Mouse (Mus musculus) urinary bladder, adult 2 months (tissue): ENCODE results near the gene Psmd7. TPM values are rescaled to one million over a fixed set of nuclear protein-coding genes. Genes with fewer than 3 reads are reported as not detected.
"Not testable (repeated sequence)": the region's sequence is repeated elsewhere in the genome, so short reads cannot be mapped to it uniquely, and the experiment has no call there.

Source experiments
- DNase-seq: peaks from one replicate; pipeline ENCODE4 v3.0.0; 2022; ENCODE audit warnings: low spot score
- polyA plus RNA-seq: library from polyadenylated mRNA; depleted of rRNA; stranded (reverse); fragments of >200 nt; gene quantifications from 2 replicates; pipeline ENCODE4 v1.2.3, GENCODE M21; 2012; rRNA removed

Gene Psmd7
- polyA plus RNA-seq: 107 and 113 TPM in 2 replicates

DNA sequence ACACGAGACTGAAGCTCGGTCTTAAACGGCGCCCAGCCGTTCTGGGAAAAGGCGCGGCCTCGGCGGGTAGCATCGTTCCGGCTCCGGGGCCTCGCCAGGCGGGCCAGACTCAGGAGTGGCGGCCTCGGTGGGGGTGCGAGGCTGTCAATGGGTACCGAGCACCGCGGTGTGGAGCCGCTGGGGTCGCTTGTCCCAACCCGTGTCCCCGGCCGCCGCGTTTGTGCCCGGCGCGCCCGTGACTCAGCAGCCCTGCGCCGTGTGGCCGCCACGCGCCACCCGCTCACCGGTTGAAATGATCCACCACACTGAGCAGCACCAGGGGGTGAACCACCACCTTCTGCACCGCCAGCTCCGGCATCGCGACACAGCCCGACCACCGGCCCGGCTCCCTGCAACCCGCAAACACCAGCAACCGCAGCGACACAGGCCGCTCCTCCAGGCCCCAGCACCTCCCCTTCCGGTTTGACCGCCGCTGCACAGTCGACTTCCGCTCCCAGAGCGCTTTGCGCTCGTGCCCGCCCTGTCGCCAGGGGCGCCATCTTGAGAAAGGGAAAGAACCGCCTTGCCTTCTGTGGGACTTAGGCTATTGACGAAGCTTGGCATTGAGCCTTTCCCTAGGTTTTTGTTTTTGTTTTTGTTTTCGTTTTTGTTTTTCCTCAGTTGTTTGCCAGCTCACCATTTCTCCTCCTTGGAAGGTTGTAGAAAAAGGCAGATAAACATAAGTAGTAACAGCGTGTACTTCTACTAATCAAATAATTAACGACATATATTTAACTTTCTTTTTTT, at the start of gene Psmd7:
Gene Psmd7 (minus strand): TSS at position 470 of the 786 bp plus-strand sequence.
- DNase-seq: peak; percentile 87

DNA sequence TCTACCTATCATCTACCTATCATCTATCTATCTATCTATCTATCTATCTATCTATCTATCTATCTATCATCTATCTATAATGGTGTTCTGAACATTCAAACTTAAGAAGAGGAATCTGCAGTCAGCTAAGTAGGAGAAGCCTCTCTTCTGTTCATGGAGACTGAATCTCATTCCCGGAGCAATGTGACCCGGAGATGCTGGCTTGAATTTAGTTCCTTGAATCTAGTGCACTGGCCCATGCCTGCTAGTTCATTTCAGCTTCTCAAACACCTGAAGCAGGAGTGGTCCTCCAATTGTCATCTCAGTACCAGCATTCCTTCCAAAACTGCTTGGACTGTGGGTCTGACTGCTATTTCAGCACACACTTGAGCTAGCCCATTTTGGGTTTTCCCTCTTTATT, 45.5 kb upstream of the Psmd7 start:
- DNase-seq: no peak

GRCm38 (mm10) chr8:107629701-107630100, 41.4 kb upstream of the Psmd7 start:
- DNase-seq: no peak

DNA sequence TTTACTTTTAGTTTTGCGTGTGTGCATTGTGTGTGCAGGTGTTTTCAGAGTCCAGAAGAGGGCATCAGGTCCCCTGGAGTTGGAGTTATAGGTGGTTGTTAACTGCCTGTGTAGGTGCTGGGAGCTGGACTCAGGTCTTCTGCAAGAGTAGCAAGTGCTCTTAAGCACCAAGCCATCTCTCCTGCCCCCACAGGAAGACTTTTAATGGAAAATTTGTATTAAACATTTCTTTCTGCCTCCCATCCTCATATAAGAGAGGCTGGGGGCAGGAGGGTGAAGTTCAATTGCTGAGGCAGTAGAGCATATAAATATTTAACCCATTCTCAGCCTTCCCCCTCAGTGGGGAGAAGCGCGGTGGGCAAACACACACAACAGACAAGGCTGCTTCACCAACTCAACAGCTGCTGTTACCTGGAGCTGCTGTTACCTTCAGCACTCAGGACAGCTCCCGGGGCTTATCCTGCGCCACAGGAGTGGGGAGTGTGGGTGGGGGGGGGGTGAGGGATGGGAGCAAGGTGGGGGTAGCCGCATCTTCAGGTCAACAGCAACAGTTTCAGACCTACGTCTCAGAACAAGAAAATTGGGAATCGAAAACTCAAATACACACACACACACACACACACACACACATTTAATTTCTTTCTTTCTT, 40.4 kb upstream of the Psmd7 start:
- no peak for DNase-seq

DNA sequence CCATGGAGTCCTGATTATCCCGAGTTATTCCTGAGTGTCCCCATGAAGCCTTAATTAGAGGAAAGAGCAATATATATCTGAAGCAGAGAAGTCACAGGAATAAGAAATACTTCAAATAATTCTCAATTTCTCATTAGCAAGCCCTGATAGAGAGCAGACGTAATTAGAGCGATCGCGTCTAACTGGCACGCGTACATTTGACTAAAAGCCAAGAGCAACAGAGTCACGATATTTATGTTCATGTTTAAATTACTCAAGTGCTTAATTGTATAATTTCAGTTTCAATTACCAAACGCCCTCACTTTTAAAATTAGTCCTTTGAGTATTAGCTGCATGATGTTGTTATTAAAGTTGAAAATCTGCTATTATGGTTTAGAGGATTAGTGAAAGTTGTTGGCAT, 39.6 kb upstream of the Psmd7 start:
- no peak for DNase-seq

- DNase-seq: not testable (repeated sequence)
These were observed 36.0 kb upstream of the Psmd7 start for GRCm38 (mm10) chr8:107624301-107624700.

DNA sequence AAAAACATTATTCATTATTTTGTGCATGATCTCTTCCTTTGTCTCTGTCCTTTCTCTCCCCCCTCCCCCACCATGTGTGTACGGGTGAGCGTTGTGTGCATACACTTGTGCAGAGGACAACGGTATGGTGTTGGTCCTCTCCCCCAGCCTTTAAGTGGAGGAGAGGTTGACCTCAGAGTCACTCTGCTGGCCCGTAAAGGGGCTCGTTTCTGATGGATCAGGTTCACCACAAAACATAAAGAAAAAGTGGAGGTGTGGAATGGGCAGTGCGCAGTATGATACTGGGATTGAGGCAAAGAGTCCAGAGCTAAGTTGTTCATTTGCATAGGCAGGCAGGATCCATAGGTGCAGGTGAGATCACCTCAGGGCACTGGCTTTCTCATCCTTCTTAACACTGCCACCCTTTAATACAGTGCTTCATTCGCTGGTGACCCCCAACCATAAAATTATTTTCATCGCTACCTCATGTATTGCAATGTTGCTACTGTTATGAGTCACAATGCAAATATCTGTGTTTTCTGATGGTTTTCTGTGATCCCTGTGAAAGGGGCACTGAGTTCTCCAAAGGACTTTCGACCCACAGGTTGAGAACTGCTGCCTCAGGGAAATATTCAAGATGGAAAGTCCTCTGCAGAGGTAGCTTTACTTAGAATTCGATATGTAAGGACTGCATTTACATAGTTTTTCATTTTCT, 33.8 kb upstream of the Psmd7 start:
- DNase-seq: no peak

DNA sequence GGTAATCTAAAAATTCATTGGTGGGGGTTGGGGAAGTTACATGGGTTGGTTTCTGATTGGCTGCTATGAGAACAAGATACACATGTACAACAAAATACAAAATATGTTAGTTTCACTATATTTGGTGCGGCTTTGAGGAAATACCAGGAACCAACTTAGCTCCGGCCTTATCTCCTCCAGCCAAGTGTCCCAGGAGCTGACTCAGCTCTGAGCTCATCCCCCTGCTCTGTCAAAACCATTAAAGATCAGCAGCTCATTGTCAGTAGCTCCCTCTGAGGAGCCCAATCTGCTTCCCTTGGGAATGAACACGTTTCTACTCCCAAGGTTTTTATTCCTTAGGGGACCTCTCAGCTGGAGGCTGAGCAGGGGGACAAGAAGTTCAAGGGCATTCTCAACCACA, 32.9 kb upstream of the Psmd7 start:
- no peak for DNase-seq

DNA sequence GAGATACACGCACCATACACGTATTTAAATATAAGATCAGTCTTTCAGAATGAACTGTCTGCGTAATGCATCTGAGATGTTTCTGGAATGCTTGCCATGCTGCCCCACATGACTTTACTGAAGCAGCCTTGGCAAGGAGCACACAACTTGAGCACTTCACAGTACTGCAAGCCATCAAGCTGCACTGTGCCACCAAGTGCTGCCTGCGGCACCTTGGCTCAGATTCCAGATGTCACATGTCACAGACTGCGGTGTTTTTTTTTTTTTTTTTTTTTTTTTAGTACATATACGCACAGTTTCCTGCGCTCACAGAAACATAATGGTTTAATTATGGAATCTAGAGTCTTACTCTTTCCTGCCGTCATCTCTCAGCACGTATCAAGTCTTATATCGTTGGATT, 30.2 kb upstream of the Psmd7 start:
- DNase-seq: no peak

- DNase-seq: no peak
These were observed 25.1 kb upstream of the Psmd7 start for GRCm38 (mm10) chr8:107613411-107613810.

- DNase-seq: no peak
These were observed 22.6 kb upstream of the Psmd7 start for GRCm38 (mm10) chr8:107610845-107611244.

- no peak for DNase-seq
These were observed 20.5 kb upstream of the Psmd7 start for GRCm38 (mm10) chr8:107608751-107609150.

DNA sequence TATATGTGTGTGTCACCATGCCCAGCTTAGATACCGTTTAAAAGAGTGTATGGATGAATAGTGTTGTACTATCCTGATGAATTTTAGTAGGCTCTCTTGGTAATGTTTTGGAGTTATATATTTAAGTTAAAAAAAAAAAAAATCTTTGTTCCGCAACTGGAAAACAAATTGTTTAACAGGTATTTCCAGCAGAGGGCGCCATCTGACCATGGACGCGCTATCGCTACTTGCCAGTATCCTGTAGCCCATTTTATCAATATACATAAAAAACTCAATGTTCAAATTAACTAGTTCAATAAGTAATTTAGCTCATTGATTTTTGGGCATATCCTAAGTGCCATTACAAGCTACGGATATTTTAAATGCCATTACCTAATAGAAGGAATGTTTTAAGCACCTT, 14.8 kb upstream of the Psmd7 start:
- no peak for DNase-seq

GRCm38 (mm10) chr8:107599691-107600090, 11.4 kb upstream of the Psmd7 start:
- DNase-seq: no peak

GRCm38 (mm10) chr8:107597731-107598130, 9.5 kb upstream of the Psmd7 start:
- no peak for DNase-seq

DNA sequence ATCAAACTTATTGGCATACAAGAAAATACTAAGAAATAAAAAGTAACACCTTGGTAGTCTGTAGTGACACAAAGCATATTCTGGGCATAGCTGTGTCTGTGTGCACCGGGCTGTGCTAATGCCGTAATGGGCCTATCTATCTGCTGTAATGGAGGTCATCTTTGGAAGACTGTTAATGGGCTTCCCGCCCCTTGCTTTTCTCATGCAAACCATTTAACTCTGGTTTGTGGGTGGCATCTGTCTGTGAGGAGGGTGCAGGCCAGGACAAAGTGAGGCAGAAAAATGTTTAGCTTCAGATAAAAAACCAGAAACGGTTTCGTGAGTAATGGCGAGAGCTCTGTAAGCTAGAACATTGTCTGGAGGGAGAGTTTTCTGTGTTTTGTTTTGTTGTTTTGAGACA, 6.6 kb upstream of the Psmd7 start:
- no peak for DNase-seq

- DNase-seq: no peak
These were observed 5.9 kb upstream of the Psmd7 start for GRCm38 (mm10) chr8:107593967-107594729.

DNA sequence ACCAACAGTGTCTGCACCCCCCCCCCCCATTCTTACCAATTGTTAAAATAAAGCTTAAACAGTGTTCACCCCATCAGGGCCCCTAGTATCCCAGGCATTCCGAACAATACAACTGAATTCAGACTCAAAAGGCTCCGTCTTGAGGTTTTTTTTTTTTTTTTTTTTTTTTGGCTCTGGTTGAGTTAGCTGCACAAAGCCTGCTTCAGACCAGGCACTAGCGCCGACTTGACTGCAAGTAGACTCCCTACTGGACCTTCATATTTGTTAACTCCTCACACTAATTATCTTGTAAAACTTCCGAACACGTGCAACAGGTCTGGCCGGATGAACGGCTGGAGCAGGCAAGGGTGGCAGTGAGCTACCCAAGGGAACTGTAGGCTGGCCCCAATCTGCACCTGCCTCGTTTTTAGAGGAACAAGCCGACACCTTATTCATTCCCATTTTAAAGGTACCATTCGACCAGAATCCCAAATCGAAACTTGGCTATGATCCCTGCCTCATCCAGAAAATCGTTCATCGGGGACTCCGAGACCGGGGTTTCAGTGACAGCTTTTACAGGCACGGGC, 752 bp downstream of the Psmd7 start:
- no peak for DNase-seq

GRCm38 (mm10) chr8:107582136-107582535, 6.1 kb downstream of the Psmd7 start:
- DNase-seq: no peak

DNA sequence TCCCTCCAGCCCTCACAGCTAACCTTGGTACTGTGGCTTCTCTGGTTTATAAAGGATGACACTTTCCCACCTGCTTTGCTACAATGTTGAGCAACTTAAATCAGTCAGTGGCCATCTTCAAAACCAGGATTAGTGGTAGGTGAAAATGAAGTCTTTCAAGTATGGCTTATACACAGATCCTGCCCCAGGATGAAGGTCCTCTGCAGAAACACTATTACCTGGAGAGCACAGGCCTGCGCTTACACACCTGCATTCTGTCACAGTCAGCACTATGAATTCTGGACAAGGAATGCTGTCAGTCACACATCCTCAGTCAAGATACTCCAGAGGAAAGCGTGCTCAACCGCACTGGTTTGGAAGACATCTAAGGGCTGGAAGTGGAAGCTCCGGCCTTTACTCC, 6.7 kb downstream of the Psmd7 start:
- DNase-seq: no peak

DNA sequence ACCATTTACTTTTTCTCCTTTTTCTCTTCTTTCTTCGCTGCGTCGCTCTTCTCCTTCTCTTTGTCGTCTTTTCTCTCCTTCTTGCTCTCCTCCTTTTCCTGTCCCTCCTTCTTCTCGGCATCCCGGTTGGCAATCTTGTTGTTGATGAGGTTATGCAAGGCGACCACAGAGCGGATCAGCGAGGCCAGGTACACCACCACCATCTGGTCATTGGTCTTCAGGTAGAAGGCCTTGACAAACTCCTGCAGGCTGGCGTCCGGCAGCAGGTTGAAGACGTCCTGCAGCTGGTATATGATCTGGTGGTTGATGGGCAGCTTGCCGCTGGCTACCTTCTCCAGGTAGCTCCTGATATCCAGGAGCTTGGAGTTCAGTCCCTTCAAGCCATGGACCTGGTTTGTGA, 7.4 kb downstream of the Psmd7 start:
- DNase-seq: no peak

GRCm38 (mm10) chr8:107578541-107578940, 9.7 kb downstream of the Psmd7 start:
- no peak for DNase-seq
